Mouse (Mus musculus): ENCODE data around the gene Gm21488. TPM values are rescaled to one million over a fixed set of nuclear protein-coding genes. Genes with fewer than 3 reads are reported as not detected.
"Not testable (repeated sequence)": the region's sequence is repeated elsewhere in the genome, so short reads cannot be mapped to it uniquely, and the experiment has no call there.

Gm21488 gene
- polyA plus RNA-seq (2015; fragmentation: Nextera tagmentation; extraction: Ambion mirVana), result not detected in 2 replicates

GRCm38 (mm10) chrY:27521820-27522219 lies at the start of gene Gm21488:
Gene Gm21488 (minus strand): TSS chrY:27521920.
- not testable (repeated sequence) for ATAC-seq (ENCODE audit: low FRiP score, low read depth); H3K9ac ChIP-seq; H3K4me3 ChIP-seq; H3K27ac ChIP-seq (replicated peaks); H3K9me3 ChIP-seq; H3K4me2 ChIP-seq; H3K27me3 ChIP-seq; H3K4me1 ChIP-seq (replicated peaks); H3K36me3 ChIP-seq
- no CpG with 5 or more reads among the region's 5 CpGs for WGBS
